Mouse (Mus musculus) gastrocnemius, postnatal 25 days (tissue): ENCODE results near the gene Vmn1r64. TPM values are rescaled to one million over a fixed set of nuclear protein-coding genes. Genes with fewer than 3 reads are reported as not detected.
"Not testable (repeated sequence)": the region's sequence is repeated elsewhere in the genome, so short reads cannot be mapped to it uniquely, and the experiment has no call there.

Experiments
- DNase-seq: peaks from one replicate; pipeline ENCODE4 v3.0.0; 2022
- long read RNA-seq, 2 experiments: library from polyadenylated mRNA; stranded (forward); transcript quantifications; one replicate each; pipeline ENCODE4 v2.0.0; 2021
- total RNA-seq, 2 experiments: library from RNA; stranded (reverse); gene quantifications; 1 replicate in 1 of 2; 2 replicates in 1 of 2; pipeline ENCODE4 v1.2.3; 2021

Vmn1r64 gene
- not detected for total RNA-seq
- long read RNA-seq, experiment 1 = 0 reads
- long read RNA-seq, experiment 2 = 0 reads

- DNase-seq = no peak
These were observed at the start of gene Vmn1r64 for GRCm38 (mm10) chr7:5884442-5884841. TSS of gene Vmn1r64 (minus strand) at chr7:5884542.

GRCm38 (mm10) chr7:5899238-5899637 is 14.9 kb upstream of the Vmn1r64 start:
- DNase-seq = no peak

GRCm38 (mm10) chr7:5897245-5897644 is 12.9 kb upstream of the Vmn1r64 start:
- not testable (repeated sequence) for DNase-seq

Other genes starting within 250 kb of the Vmn1r64 start
- not detected for gene Vmn1r62, start 210.9 kb downstream of the Vmn1r64 start, total RNA-seq
- not detected for gene Vmn1r63, start 79.1 kb downstream of the Vmn1r64 start, total RNA-seq
- not detected for gene Vmn1r65, start 126.5 kb upstream of the Vmn1r64 start, total RNA-seq
- gene Nlrp4c, start 160.6 kb upstream of the Vmn1r64 start, total RNA-seq = not detected